Mouse (Mus musculus) liver, embryonic 14.5 days (tissue): ENCODE results near the gene Ms4a4c.

Experiments used
- CTCF ChIP-seq: IDR thresholded peaks from 2 replicates; pipeline ENCODE4 v1.5.1; 2016; ENCODE audit warnings: antibody characterized with exemption, low read depth, control low read depth
- EP300 ChIP-seq: IDR thresholded peaks from 2 replicates; pipeline ENCODE4 v1.6.1; 2016; ENCODE audit warnings: antibody characterized with exemption, low read depth

DNA sequence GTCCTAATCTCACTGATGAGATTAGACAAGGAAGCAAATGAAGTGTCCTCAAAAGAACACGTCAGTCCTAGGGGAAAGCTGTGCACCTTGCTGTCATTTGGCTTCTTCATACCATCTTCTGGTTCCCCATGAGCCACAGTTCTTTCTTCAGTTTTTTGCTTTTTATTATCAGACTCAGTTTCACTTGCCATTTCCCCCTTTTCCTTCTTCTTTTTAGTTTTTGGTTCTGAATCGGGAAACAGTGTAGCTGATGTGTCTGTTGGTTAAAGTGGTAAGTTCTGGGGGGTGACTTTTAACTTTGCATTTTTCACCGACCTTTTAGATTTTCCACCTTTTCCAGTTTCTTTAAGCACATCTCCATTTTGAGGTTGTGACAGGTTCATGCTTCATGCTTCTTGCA lies at the start of gene Ms4a4c:
- TF ChIP-seq EP300 (no peak), CTCF (no peak)
